Mouse (Mus musculus): Measurements from ENCODE around the gene Ubap2l. TPM values are rescaled to one million over a fixed set of nuclear protein-coding genes. Genes with fewer than 3 reads are reported as not detected.

Ubap2l gene
- total and polyA plus RNA-seq, 2 experiments: 32.6 to 46.3 TPM

DNA sequence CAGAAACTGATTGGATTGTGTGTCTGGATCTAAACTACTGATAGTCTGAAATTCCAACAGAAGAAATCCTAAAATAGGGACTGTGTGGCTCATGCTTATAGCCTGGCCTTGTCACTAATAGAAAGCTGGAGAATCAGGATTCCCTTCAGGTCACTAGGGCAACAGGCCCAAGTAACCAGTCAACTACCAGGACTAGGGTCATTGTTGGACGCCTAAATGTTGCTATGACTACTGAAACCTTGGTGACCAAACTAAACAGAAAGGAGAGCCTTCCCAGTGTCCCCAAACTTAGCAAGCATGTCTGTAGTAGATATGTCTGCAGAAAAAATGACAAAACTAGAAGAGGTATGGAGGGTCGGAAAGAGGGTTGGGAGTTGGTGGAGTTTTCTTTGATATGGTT is 10.1 kb upstream of the Ubap2l start:
- H3K79me2 ChIP-seq (ENCODE audit: control insufficient read depth, insufficient read depth, low read length): no peaks in the 10 kb centered on the region
- TF ChIP-seq CTCF (IDR thresholded peaks at IDR 0.05; ENCODE audit: low read depth, low read length): no peak
- no peak for TF ChIP-seq POLR2A (IDR thresholded peaks at IDR 0.05; ENCODE audit: extremely low read depth, insufficient read depth, low read length)
- WGBS: 54% methylated on average over 2 of the region's 2 CpGs
- no peak overlapping the region for H3K27ac ChIP-seq (replicated peaks; ENCODE audit: insufficient read depth, low read depth, low read length)
- H3K4me3 ChIP-seq (ENCODE audit: insufficient read depth, low read depth, low read length): no peak overlapping the region
- no peak overlapping the region for H3K9ac ChIP-seq (ENCODE audit: low read depth, low read length)
- no peak for DNase-seq (ENCODE audit: extremely low read depth, low read depth, low spot score)
- no peaks in the 10 kb centered on the region for H3K27me3 ChIP-seq (ENCODE audit: control insufficient read depth, insufficient read depth, low read length)
- peaks cover 44% of the 10 kb centered on the region for H3K36me3 ChIP-seq (ENCODE audit: control insufficient read depth, insufficient read depth, low read length)
- no peaks in the 10 kb centered on the region for H3K4me1 ChIP-seq (ENCODE audit: control insufficient read depth, insufficient read depth, low read length)

DNA sequence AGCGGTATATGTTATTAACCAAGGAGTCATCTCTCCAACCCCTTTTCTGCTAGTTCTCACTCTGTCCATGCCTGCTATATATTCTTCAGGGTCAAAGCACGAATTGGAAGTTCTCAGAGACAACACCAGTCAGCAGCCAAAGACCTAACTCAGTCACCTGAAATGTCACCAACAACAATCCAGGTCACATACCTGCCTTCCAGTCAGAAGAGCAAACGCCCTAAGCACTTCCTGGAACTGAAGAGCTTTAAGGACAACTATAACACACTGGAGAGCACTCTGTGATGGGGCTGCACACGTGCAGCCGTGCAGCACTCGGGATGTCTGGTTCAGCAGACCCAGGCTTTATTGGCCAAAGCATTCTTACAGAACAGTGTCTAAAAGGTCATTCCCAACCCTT is 9.1 kb upstream of the Ubap2l start:
- Histone ChIP-seq H3K4me1 (ENCODE audit: control insufficient read depth, insufficient read depth, low read length) (no peaks in the 10 kb centered on the region), H3K4me3 (ENCODE audit: insufficient read depth, low read depth, low read length) (no peak overlapping the region), H3K79me2 (ENCODE audit: control insufficient read depth, insufficient read depth, low read length) (no peaks in the 10 kb centered on the region), H3K27me3 (ENCODE audit: control insufficient read depth, insufficient read depth, low read length) (no peaks in the 10 kb centered on the region), H3K36me3 (ENCODE audit: control insufficient read depth, insufficient read depth, low read length) (peaks cover 53% of the 10 kb centered on the region), H3K27ac (replicated peaks; ENCODE audit: insufficient read depth, low read depth, low read length) (no peak overlapping the region), H3K9ac (ENCODE audit: low read depth, low read length) (no peak overlapping the region)
- TF ChIP-seq POLR2A (IDR thresholded peaks at IDR 0.05; ENCODE audit: extremely low read depth, insufficient read depth, low read length): no peak
- TF ChIP-seq CTCF (IDR thresholded peaks at IDR 0.05; ENCODE audit: low read depth, low read length): no peak
- DNase-seq (ENCODE audit: extremely low read depth, low read depth, low spot score): no peak
- 92% methylated on average over 6 of the region's 6 CpGs for WGBS

DNA sequence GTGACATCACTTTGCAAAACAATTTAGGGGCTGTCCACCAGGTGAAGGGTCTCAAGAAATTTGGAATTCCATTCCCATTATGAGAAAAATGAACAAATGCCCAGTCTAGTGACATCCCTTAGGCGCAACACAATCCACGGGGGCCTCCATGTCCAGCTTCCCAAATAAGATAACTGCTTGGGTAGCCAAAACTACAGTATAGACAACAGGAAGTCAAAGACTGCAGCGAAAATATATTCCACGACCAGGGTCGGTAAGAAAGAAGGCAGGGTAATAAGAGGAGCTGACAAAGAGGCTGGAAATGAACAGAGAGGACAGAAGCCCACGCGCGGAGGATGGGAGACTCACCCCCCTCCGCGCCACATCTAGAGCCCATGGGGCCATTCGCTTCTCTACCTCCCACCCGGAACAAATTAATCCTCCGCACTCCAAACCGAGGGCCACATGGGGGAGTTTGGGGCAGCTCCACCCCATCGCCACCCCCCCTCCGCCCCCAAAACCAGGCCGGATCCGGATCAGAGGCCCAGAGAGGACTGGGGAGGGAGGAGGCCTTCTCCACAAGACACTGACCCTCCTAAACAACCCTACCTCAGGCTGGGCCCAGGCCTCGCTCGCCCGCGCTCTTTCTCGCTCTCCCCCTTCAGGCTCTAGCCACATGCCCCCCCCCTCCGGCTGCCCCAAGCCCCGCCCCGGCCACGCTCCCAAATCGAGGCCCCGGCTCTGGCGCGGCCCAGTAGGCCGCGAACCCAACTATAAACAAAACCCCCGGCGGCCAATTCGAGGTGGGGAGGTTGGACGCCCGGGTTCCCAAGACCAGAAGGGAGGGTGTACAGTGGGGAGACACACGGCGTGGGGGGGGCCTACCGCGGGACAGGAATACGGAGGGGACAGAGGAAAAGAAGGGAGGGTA is 732 bp downstream of the Ubap2l start, which contains the start of gene 4933434E20Rik:
Gene 4933434E20Rik (plus strand): TSS at position 196 of the 910 bp plus-strand sequence.
- under 1% methylated on average over 43 of the region's 43 CpGs for WGBS
- Histone ChIP-seq H3K27me3 (ENCODE audit: control insufficient read depth, insufficient read depth, low read length) (no peaks in the 10 kb centered on the region), H3K36me3 (ENCODE audit: control insufficient read depth, insufficient read depth, low read length) (peaks cover 18% of the 10 kb centered on the region), H3K27ac (replicated peaks; ENCODE audit: insufficient read depth, low read depth, low read length) (peak within 1 kb of the TSS; percentile 87), H3K4me1 (ENCODE audit: control insufficient read depth, insufficient read depth, low read length) (peaks cover 12% of the 10 kb centered on the region; the same call in 1 of the 2 replicates), H3K79me2 (ENCODE audit: control insufficient read depth, insufficient read depth, low read length) (peaks cover 15% of the 10 kb centered on the region), H3K4me3 (ENCODE audit: insufficient read depth, low read depth, low read length) (peak within 1 kb of the TSS; percentile 99), H3K9ac (ENCODE audit: low read depth, low read length) (peak within 1 kb of the TSS; percentile 96)
- peak; percentile 36 for DNase-seq (ENCODE audit: extremely low read depth, low read depth, low spot score)
- TF ChIP-seq CTCF (IDR thresholded peaks at IDR 0.05; ENCODE audit: low read depth, low read length): no peak
- no peak for TF ChIP-seq POLR2A (IDR thresholded peaks at IDR 0.05; ENCODE audit: extremely low read depth, insufficient read depth, low read length)

GRCm38 (mm10) chr3:90049691-90050090 is 2.7 kb downstream of the Ubap2l start:
- H3K79me2 ChIP-seq (ENCODE audit: control insufficient read depth, insufficient read depth, low read length): peaks cover 11% of the 10 kb centered on the region; the same call in 1 of the 2 replicates
- H3K27me3 ChIP-seq (ENCODE audit: control insufficient read depth, insufficient read depth, low read length): no peaks in the 10 kb centered on the region
- 33% methylated on average over 3 of the region's 3 CpGs for WGBS
- H3K27ac ChIP-seq (replicated peaks; ENCODE audit: insufficient read depth, low read depth, low read length): no peak overlapping the region
- H3K9ac ChIP-seq (ENCODE audit: low read depth, low read length): no peak overlapping the region
- TF ChIP-seq POLR2A (IDR thresholded peaks at IDR 0.05; ENCODE audit: extremely low read depth, insufficient read depth, low read length) (no peak), CTCF (IDR thresholded peaks at IDR 0.05; ENCODE audit: low read depth, low read length) (no peak)
- peak; percentile 65 for DNase-seq (ENCODE audit: extremely low read depth, low read depth, low spot score)
- peaks cover 10% of the 10 kb centered on the region; the same call in 1 of the 2 replicates for H3K4me1 ChIP-seq (ENCODE audit: control insufficient read depth, insufficient read depth, low read length)
- peaks cover 22% of the 10 kb centered on the region for H3K36me3 ChIP-seq (ENCODE audit: control insufficient read depth, insufficient read depth, low read length)
- no peak overlapping the region for H3K4me3 ChIP-seq (ENCODE audit: insufficient read depth, low read depth, low read length)

DNA sequence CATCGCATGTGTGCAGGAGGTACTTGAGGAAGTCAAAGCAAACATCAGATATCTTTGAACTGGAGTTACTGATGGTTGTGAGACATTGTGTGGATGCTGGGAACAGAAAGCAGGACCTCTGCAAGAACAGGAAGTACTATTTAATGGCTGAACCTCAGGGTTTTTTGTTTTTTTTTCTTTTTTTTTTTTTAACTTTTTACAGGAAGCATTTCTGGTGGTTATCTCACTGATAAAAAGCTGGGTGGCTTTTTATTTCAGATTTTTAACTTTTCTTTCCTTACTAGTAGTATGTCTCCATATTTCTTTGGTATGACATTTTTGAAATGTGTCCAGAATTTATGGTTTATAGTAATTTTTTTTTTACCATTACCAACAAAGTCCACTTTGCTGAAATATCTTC is 16.2 kb downstream of the Ubap2l start:
- H3K27ac ChIP-seq (replicated peaks; ENCODE audit: insufficient read depth, low read depth, low read length): no peak overlapping the region
- 87% methylated on average over 1 of the region's 1 CpGs for WGBS
- no peak for TF ChIP-seq CTCF (IDR thresholded peaks at IDR 0.05; ENCODE audit: low read depth, low read length)
- no peak for TF ChIP-seq POLR2A (IDR thresholded peaks at IDR 0.05; ENCODE audit: extremely low read depth, insufficient read depth, low read length)
- DNase-seq (ENCODE audit: extremely low read depth, low read depth, low spot score): no peak
- no peaks in the 10 kb centered on the region for H3K27me3 ChIP-seq (ENCODE audit: control insufficient read depth, insufficient read depth, low read length)
- H3K4me3 ChIP-seq (ENCODE audit: insufficient read depth, low read depth, low read length): no peak overlapping the region
- no peak overlapping the region for H3K9ac ChIP-seq (ENCODE audit: low read depth, low read length)
- H3K79me2 ChIP-seq (ENCODE audit: control insufficient read depth, insufficient read depth, low read length): no peaks in the 10 kb centered on the region; the same call in 1 of the 2 replicates
- peaks cover 73% of the 10 kb centered on the region for H3K36me3 ChIP-seq (ENCODE audit: control insufficient read depth, insufficient read depth, low read length)
- H3K4me1 ChIP-seq (ENCODE audit: control insufficient read depth, insufficient read depth, low read length): no peaks in the 10 kb centered on the region

DNA sequence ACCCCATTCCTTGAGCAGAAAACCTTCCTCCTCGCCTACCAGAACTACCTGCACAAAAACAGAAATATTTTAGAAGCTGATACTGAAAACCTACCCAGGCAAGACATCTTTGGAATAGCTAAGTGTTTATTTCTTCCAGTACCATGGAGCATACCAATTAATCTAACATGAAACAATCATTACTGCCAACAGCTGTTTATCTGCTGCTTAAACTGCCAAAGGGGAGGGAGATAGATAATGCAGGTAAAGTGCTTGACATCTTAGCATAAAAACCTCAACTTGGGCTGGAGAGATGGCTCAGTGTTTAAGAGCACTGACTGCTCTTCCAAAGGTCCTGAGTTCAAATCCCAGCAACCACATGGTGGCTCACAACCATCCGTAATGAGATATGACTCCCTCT is 17.8 kb downstream of the Ubap2l start:
- TF ChIP-seq POLR2A (IDR thresholded peaks at IDR 0.05; ENCODE audit: extremely low read depth, insufficient read depth, low read length): no peak
- TF ChIP-seq CTCF (IDR thresholded peaks at IDR 0.05; ENCODE audit: low read depth, low read length): no peak
- Histone ChIP-seq H3K27me3 (ENCODE audit: control insufficient read depth, insufficient read depth, low read length) (no peaks in the 10 kb centered on the region), H3K27ac (replicated peaks; ENCODE audit: insufficient read depth, low read depth, low read length) (no peak overlapping the region), H3K79me2 (ENCODE audit: control insufficient read depth, insufficient read depth, low read length) (no peaks in the 10 kb centered on the region; the same call in 1 of the 2 replicates), H3K4me3 (ENCODE audit: insufficient read depth, low read depth, low read length) (no peak overlapping the region), H3K36me3 (ENCODE audit: control insufficient read depth, insufficient read depth, low read length) (peaks cover 75% of the 10 kb centered on the region), H3K4me1 (ENCODE audit: control insufficient read depth, insufficient read depth, low read length) (no peaks in the 10 kb centered on the region), H3K9ac (ENCODE audit: low read depth, low read length) (no peak overlapping the region)
- DNase-seq (ENCODE audit: extremely low read depth, low read depth, low spot score): no peak
- WGBS: 96% methylated on average over 2 of the region's 2 CpGs

Data from liver, adult 2 months (tissue).